Mouse (Mus musculus): Measurements from ENCODE around the gene Itgam. TPM values are rescaled to one million over a fixed set of nuclear protein-coding genes. Genes with fewer than 3 reads are reported as not detected.
"Not testable (repeated sequence)": the region's sequence is repeated elsewhere in the genome, so short reads cannot be mapped to it uniquely, and the experiment has no call there.

Gene Itgam
- total RNA-seq, 2 experiments from 2014 or later = 9.2 to 10.9 TPM

DNA sequence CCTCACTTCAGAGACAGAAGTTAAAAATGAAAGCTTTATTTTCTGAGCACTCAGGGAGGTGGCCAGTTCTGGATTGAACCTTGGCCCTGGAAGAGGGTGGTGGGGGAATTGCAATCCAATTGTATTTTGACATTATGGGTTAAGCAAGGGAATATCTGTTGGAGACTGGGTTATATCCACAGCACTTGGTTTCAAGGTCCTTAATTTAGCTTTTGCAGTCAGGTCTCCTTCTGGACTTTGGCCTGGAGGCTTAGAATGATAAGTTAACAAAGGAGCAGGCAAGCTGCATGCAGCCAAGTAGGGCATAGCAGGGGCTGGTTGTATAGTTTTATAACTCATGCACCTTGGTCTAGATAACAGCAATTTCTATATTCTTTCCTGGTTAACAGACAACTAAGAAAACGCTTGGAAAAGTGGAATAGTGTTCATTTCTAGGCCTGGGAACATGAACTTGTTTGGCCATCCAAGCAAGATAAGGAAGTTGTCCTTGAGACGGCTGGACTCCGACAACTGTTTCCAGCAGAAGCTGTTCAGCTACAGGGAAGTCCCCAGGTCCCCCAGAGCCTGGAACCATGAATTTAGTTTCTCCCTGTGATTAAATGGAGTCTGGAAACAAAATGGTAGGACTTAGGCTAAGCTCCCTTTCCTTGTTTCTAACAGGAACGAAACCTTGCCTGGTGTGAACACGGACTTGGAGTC is 30.0 kb upstream of the Itgam start:
- no peak overlapping the region for H3K4me3 ChIP-seq
- DNase-seq (ENCODE audit: extremely low spot score in 1 of 2, low spot score in 2 of 2) = no peak
- TF ChIP-seq CTCF (IDR thresholded peaks at IDR 0.05) = no peak
- no peak overlapping the region for H3K27ac ChIP-seq
- intact Hi-C loops (cut with DNase I) = no loop called here

GRCm38 (mm10) chr7:128032989-128033293 is 29.5 kb upstream of the Itgam start:
- TF ChIP-seq CTCF (IDR thresholded peaks at IDR 0.05) = no peak
- DNase-seq (ENCODE audit: extremely low spot score in 1 of 2, low spot score in 2 of 2) = no peak
- Histone ChIP-seq H3K4me3 (no peak overlapping the region), H3K27ac (no peak overlapping the region)
- intact Hi-C loops (cut with DNase I) = no loop called here

DNA sequence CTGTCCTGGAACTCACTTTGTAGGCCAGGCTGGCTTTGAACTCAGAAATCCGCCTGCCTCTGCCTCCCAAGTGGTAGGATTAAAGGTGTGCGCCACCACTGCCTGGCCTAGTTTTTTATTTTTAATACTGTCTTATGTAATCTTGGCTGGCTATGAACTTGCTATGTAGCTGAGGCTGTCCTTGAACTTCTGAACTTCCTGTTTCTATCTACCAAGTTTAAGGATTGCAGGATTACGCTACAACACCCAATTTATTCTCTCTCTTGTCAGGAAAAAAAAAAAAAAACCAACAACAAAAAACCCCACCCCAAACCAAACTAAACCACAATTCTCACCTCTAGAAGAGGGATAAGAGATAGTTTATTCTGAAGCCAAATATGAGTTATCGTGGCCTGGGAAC is 28.8 kb upstream of the Itgam start:
- H3K4me3 ChIP-seq = no peak overlapping the region
- no peak overlapping the region for H3K27ac ChIP-seq
- TF ChIP-seq CTCF (IDR thresholded peaks at IDR 0.05) = no peak
- DNase-seq (ENCODE audit: extremely low spot score in 1 of 2, low spot score in 2 of 2) = no peak
- intact Hi-C loops (cut with DNase I) = no loop called here

DNA sequence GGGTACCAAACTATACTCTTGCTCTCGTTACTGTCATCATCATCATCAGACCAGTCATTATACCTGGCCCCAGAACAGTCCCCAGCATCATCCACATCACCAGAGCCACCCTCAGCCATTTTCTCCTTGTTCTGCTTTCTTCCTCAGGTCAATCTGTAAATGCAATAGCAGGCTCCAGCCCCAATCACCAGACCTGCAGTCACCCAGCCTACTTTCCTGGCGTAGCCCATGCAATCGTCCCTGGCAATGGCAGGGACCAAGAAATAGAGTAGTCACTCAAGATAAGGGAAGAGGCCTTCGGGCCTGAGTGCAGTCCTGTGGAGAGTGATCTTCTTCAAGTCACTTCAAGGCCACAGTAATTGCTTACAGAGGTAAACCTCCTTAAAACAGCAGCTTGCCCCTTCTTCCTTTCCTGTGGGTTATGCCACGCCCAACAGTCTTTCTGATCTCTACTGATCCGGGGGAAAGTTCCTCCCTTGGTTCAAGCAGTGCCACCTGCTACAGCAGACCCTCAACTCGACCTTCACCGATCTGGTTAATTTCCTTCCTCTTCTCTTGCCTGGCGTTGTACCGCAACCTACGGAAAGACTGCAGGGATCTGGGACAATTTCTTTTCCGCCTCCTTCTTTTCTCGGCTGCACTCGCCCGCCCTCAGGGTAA is 20.1 kb upstream of the Itgam start:
- DNase-seq (ENCODE audit: extremely low spot score in 1 of 2, low spot score in 2 of 2); H3K4me3 ChIP-seq; H3K27ac ChIP-seq; intact Hi-C loops (cut with DNase I): not testable (repeated sequence)

- no peak; the same call in 1 of the 2 replicates for TF ChIP-seq CTCF (IDR thresholded peaks at IDR 0.05)
- intact Hi-C loops (cut with DNase I) = no loop called here
- no peak for DNase-seq (ENCODE audit: extremely low spot score in 1 of 2, low spot score in 2 of 2)
- H3K27ac ChIP-seq = no peak overlapping the region
- H3K4me3 ChIP-seq = no peak overlapping the region
Observed at GRCm38 (mm10) chr7:128044142-128044785, 18.2 kb upstream of the Itgam start.

- intact Hi-C loops (cut with DNase I) = no loop called here
- H3K27ac ChIP-seq = no peak overlapping the region
- DNase-seq (ENCODE audit: extremely low spot score in 1 of 2, low spot score in 2 of 2) = no peak
- no peak overlapping the region for H3K4me3 ChIP-seq
- TF ChIP-seq CTCF (IDR thresholded peaks at IDR 0.05) = no peak
Observed at GRCm38 (mm10) chr7:128045640-128046039, 16.8 kb upstream of the Itgam start.

DNA sequence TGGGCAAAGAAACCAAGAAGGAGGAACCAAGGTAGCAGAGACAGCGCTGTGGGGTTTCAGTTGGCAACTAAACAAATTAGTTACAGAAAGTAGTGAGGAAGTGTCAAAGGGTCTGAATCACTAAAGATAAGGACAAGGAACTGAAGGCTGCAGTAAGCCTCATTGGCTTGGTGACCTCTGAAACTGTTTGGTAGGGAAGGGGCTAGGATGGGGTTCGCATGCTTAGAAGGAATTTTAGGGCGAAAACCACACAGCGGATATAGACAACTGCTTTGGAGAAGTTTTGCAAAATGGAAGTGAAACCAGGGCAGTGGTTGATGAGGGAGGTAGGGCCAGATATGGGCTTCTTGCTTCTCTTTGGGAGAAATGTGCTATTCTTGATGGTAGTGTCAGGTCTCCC is 13.6 kb upstream of the Itgam start:
- DNase-seq (ENCODE audit: extremely low spot score in 1 of 2, low spot score in 2 of 2) = no peak
- Histone ChIP-seq H3K4me3 (no peak overlapping the region), H3K27ac (no peak overlapping the region)
- TF ChIP-seq CTCF (IDR thresholded peaks at IDR 0.05) = no peak
- intact Hi-C loops (cut with DNase I) = no loop called here

DNA sequence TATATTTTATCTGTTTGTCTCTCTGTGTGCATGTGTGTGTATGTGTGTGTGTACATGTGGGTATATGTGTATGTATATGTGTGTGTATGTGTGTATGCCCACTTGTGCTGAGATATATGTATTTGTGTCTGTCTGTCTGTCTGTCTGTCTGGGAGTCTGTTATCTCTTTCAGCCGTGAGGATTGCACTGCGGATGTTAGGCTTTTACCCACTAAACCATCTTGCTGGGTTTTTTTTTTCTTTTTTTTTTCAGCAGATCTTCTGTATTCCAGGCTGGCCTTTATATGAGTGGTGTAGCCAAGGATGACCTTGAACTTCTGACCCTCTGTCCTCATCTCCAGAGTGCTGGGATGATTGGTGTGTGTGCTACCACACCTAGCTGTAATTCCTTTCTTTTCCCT is 13.2 kb upstream of the Itgam start:
- Histone ChIP-seq H3K4me3 (no peak overlapping the region), H3K27ac (no peak overlapping the region)
- intact Hi-C loops (cut with DNase I) = no loop called here
- no peak for TF ChIP-seq CTCF (IDR thresholded peaks at IDR 0.05)
- DNase-seq (ENCODE audit: extremely low spot score in 1 of 2, low spot score in 2 of 2) = no peak

GRCm38 (mm10) chr7:128050739-128051138 is 11.7 kb upstream of the Itgam start:
- DNase-seq (ENCODE audit: extremely low spot score in 1 of 2, low spot score in 2 of 2) = no peak
- intact Hi-C loops (cut with DNase I) = no loop called here
- Histone ChIP-seq H3K4me3 (no peak overlapping the region), H3K27ac (no peak overlapping the region)
- TF ChIP-seq CTCF (IDR thresholded peaks at IDR 0.05) = no peak

DNA sequence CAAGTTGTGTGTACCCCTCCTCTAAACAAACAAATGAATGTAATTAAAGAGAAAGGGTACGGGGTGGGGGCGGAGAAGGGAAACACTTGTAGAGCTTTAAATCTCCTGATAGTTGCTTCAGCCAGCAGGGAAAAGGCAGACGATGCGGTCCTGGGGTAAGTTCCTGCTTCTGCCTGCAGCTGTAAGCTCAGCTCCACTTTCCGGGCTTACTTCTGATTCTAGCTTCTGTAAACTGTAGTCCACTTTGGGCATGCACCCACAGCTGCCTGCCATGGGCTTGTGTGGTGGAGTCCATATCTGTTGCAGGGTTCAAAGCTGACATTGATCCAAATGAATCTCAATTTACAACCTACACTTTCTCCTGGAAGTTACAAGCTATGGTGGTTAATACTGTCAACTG is 9.4 kb upstream of the Itgam start:
- H3K4me3 ChIP-seq = no peak overlapping the region
- intact Hi-C loops (cut with DNase I) = no loop called here
- H3K27ac ChIP-seq = no peak overlapping the region
- no peak for DNase-seq (ENCODE audit: extremely low spot score in 1 of 2, low spot score in 2 of 2)
- TF ChIP-seq CTCF (IDR thresholded peaks at IDR 0.05) = no peak

DNA sequence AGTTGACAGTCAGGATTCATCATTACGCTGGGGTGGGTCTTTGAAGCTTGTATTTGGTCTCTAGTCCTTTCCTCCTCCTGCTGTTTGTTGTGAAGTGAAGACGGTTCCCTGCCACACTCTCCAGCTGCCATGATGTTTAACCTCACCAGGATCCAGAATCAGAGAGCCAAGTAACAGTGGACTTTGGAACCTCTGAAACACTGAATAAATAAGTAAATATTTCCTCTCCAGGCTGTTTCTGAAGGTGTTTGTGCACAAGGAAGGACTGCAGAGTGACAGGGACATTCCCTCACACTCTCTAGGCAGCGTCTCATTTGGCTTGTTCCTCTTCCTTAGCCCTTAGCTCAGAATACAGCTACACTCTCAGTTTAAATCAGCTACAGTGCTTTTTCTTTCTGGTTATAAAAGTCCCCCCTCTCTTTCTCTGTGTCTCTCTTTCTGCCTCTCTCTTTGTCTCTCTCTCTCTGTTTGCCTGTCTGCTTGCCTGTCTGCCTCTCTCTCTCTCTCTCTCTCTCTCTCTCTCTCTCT is 5.5 kb upstream of the Itgam start:
- no peak for TF ChIP-seq CTCF (IDR thresholded peaks at IDR 0.05)
- no peak for DNase-seq (ENCODE audit: extremely low spot score in 1 of 2, low spot score in 2 of 2)
- intact Hi-C loops (cut with DNase I) = no loop called here
- no peak overlapping the region for H3K4me3 ChIP-seq
- H3K27ac ChIP-seq = no peak overlapping the region

DNA sequence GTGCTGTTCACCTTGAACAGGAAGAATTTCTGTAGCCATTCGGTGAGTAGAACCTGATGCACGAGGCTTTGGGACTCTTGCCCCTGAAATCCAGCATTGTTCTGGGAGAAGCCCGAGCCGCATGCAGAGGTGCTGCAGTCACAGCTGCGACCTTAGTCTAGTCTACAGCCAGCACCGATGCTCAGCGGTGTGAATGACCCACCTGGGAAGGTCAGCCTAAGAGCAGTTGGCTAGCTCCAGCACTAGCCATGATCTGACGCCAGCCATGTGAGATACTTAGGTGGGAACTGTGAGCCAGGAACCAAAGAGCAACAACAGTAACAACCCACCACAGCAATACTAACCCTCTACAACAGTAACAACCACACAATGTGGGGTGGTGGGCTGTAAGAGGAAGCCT is 4.6 kb upstream of the Itgam start:
- TF ChIP-seq CTCF (IDR thresholded peaks at IDR 0.05) = no peak
- no peak overlapping the region for H3K27ac ChIP-seq
- intact Hi-C loops (cut with DNase I) = no loop called here
- H3K4me3 ChIP-seq = no peak overlapping the region
- no peak for DNase-seq (ENCODE audit: extremely low spot score in 1 of 2, low spot score in 2 of 2)

Measured in left cerebral cortex, adult 2 months (tissue).